Mouse (Mus musculus): ENCODE results near the gene H2afy. TPM values are rescaled to one million over a fixed set of nuclear protein-coding genes. Genes with fewer than 3 reads are reported as not detected.

H2afy gene
- polyA plus RNA-seq, 1 experiment = 56.3 TPM

GRCm38 (mm10) chr13:56084146-56084905 lies 51.8 kb downstream of the H2afy start:
- Histone ChIP-seq H3K36me3 (ENCODE audit: control insufficient read depth, insufficient read depth, low read length) (no peaks in the 10 kb centered on the region; the same call in 1 of the 2 replicates), H3K27ac (ENCODE audit: control insufficient read depth, insufficient read depth, low read depth, low read length) (no peak overlapping the region), H3K4me1 (ENCODE audit: control insufficient read depth, insufficient read depth, low read length) (no peaks in the 10 kb centered on the region), H3K27me3 (ENCODE audit: control insufficient read depth, insufficient read depth, low read length) (no peaks in the 10 kb centered on the region), H3K4me3 (ENCODE audit: control insufficient read depth, low read depth, low read length) (no peak overlapping the region)
- no peak for TF ChIP-seq CTCF (IDR thresholded peaks at IDR 0.05; ENCODE audit: control insufficient read depth, insufficient read depth, insufficient replicate concordance, low read depth, low read length)
- TF ChIP-seq POLR2A (IDR thresholded peaks at IDR 0.05; ENCODE audit: control insufficient read depth, low read depth, low read length) = no peak

- no peak overlapping the region for H3K27ac ChIP-seq (ENCODE audit: control insufficient read depth, insufficient read depth, low read depth, low read length)
- no peak overlapping the region for H3K4me3 ChIP-seq (ENCODE audit: control insufficient read depth, low read depth, low read length)
- no peaks in the 10 kb centered on the region; the same call in 1 of the 2 replicates for H3K36me3 ChIP-seq (ENCODE audit: control insufficient read depth, insufficient read depth, low read length)
- TF ChIP-seq POLR2A (IDR thresholded peaks at IDR 0.05; ENCODE audit: control insufficient read depth, low read depth, low read length) (no peak), CTCF (IDR thresholded peaks at IDR 0.05; ENCODE audit: control insufficient read depth, insufficient read depth, insufficient replicate concordance, low read depth, low read length) (no peak)
- no peaks in the 10 kb centered on the region for H3K4me1 ChIP-seq (ENCODE audit: control insufficient read depth, insufficient read depth, low read length)
- H3K27me3 ChIP-seq (ENCODE audit: control insufficient read depth, insufficient read depth, low read length) = no peaks in the 10 kb centered on the region
These were observed 54.5 kb downstream of the H2afy start for GRCm38 (mm10) chr13:56081656-56082055.

- no peak overlapping the region for H3K27ac ChIP-seq (ENCODE audit: control insufficient read depth, insufficient read depth, low read depth, low read length)
- no peaks in the 10 kb centered on the region for H3K4me1 ChIP-seq (ENCODE audit: control insufficient read depth, insufficient read depth, low read length)
- peaks cover 2% of the 10 kb centered on the region for H3K36me3 ChIP-seq (ENCODE audit: control insufficient read depth, insufficient read depth, low read length)
- no peak overlapping the region for H3K4me3 ChIP-seq (ENCODE audit: control insufficient read depth, low read depth, low read length)
- no peak for TF ChIP-seq CTCF (IDR thresholded peaks at IDR 0.05; ENCODE audit: control insufficient read depth, insufficient read depth, insufficient replicate concordance, low read depth, low read length)
- no peak for TF ChIP-seq POLR2A (IDR thresholded peaks at IDR 0.05; ENCODE audit: control insufficient read depth, low read depth, low read length)
- no peaks in the 10 kb centered on the region for H3K27me3 ChIP-seq (ENCODE audit: control insufficient read depth, insufficient read depth, low read length)
These were observed 56.5 kb downstream of the H2afy start for GRCm38 (mm10) chr13:56079616-56080015.

- H3K27me3 ChIP-seq (ENCODE audit: control insufficient read depth, insufficient read depth, low read length) = no peaks in the 10 kb centered on the region
- H3K4me3 ChIP-seq (ENCODE audit: control insufficient read depth, low read depth, low read length) = no peak overlapping the region
- TF ChIP-seq POLR2A (IDR thresholded peaks at IDR 0.05; ENCODE audit: control insufficient read depth, low read depth, low read length) (no peak), CTCF (IDR thresholded peaks at IDR 0.05; ENCODE audit: control insufficient read depth, insufficient read depth, insufficient replicate concordance, low read depth, low read length) (no peak)
- H3K27ac ChIP-seq (ENCODE audit: control insufficient read depth, insufficient read depth, low read depth, low read length) = no peak overlapping the region
- peaks cover 2% of the 10 kb centered on the region for H3K36me3 ChIP-seq (ENCODE audit: control insufficient read depth, insufficient read depth, low read length)
- H3K4me1 ChIP-seq (ENCODE audit: control insufficient read depth, insufficient read depth, low read length) = no peaks in the 10 kb centered on the region
These were observed 57.4 kb downstream of the H2afy start for GRCm38 (mm10) chr13:56078724-56079262.

GRCm38 (mm10) chr13:56075930-56076329 lies 60.2 kb downstream of the H2afy start:
- no peaks in the 10 kb centered on the region for H3K27me3 ChIP-seq (ENCODE audit: control insufficient read depth, insufficient read depth, low read length)
- H3K4me1 ChIP-seq (ENCODE audit: control insufficient read depth, insufficient read depth, low read length) = no peaks in the 10 kb centered on the region
- no peak overlapping the region for H3K4me3 ChIP-seq (ENCODE audit: control insufficient read depth, low read depth, low read length)
- H3K27ac ChIP-seq (ENCODE audit: control insufficient read depth, insufficient read depth, low read depth, low read length) = no peak overlapping the region
- TF ChIP-seq CTCF (IDR thresholded peaks at IDR 0.05; ENCODE audit: control insufficient read depth, insufficient read depth, insufficient replicate concordance, low read depth, low read length) (no peak), POLR2A (IDR thresholded peaks at IDR 0.05; ENCODE audit: control insufficient read depth, low read depth, low read length) (no peak)
- peaks cover 2% of the 10 kb centered on the region for H3K36me3 ChIP-seq (ENCODE audit: control insufficient read depth, insufficient read depth, low read length)

GRCm38 (mm10) chr13:56073186-56073585 lies 63.0 kb downstream of the H2afy start:
- no peak overlapping the region for H3K27ac ChIP-seq (ENCODE audit: control insufficient read depth, insufficient read depth, low read depth, low read length)
- peaks cover 2% of the 10 kb centered on the region for H3K36me3 ChIP-seq (ENCODE audit: control insufficient read depth, insufficient read depth, low read length)

GRCm38 (mm10) chr13:56072268-56072607 lies 63.9 kb downstream of the H2afy start:
- TF ChIP-seq POLR2A (IDR thresholded peaks at IDR 0.05; ENCODE audit: control insufficient read depth, low read depth, low read length) = no peak
- TF ChIP-seq CTCF (IDR thresholded peaks at IDR 0.05; ENCODE audit: control insufficient read depth, insufficient read depth, insufficient replicate concordance, low read depth, low read length) = no peak
- H3K27me3 ChIP-seq (ENCODE audit: control insufficient read depth, insufficient read depth, low read length) = no peaks in the 10 kb centered on the region
- no peak overlapping the region for H3K4me3 ChIP-seq (ENCODE audit: control insufficient read depth, low read depth, low read length)
- peaks cover 2% of the 10 kb centered on the region for H3K36me3 ChIP-seq (ENCODE audit: control insufficient read depth, insufficient read depth, low read length)
- no peak overlapping the region for H3K27ac ChIP-seq (ENCODE audit: control insufficient read depth, insufficient read depth, low read depth, low read length)
- no peaks in the 10 kb centered on the region for H3K4me1 ChIP-seq (ENCODE audit: control insufficient read depth, insufficient read depth, low read length)

More at GRCm38 (mm10) chr13:56073186-56073585, 63.0 kb downstream of the H2afy start:
- H3K27me3 ChIP-seq (ENCODE audit: control insufficient read depth, insufficient read depth, low read length) = no peaks in the 10 kb centered on the region
- H3K4me3 ChIP-seq (ENCODE audit: control insufficient read depth, low read depth, low read length) = no peak overlapping the region
- no peaks in the 10 kb centered on the region for H3K4me1 ChIP-seq (ENCODE audit: control insufficient read depth, insufficient read depth, low read length)
- TF ChIP-seq CTCF (IDR thresholded peaks at IDR 0.05; ENCODE audit: control insufficient read depth, insufficient read depth, insufficient replicate concordance, low read depth, low read length) (no peak), POLR2A (IDR thresholded peaks at IDR 0.05; ENCODE audit: control insufficient read depth, low read depth, low read length) (no peak)
